Mouse (Mus musculus) lung, postnatal 4 days (tissue): ENCODE data around the gene Poc1b.
"Not testable (repeated sequence)": the region's sequence is repeated elsewhere in the genome, so short reads cannot be mapped to it uniquely, and the experiment has no call there.

ENCODE experiments used
- DNase-seq, 2 experiments: peaks; one replicate each; pipeline ENCODE4 v3.0.0; 2021

The Poc1b gene

GRCm38 (mm10) chr10:99197607-99198305, 90.9 kb downstream of the Poc1b start:
- DNase-seq, result no peak

GRCm38 (mm10) chr10:99198946-99199345, 92.1 kb downstream of the Poc1b start:
- DNase-seq, result no peak

GRCm38 (mm10) chr10:99200944-99201343, 94.1 kb downstream of the Poc1b start:
- no peak for DNase-seq

GRCm38 (mm10) chr10:99201786-99202185, 95.0 kb downstream of the Poc1b start:
- no peak for DNase-seq

- DNase-seq, result no peak
Observed at GRCm38 (mm10) chr10:99202363-99202762, 95.5 kb downstream of the Poc1b start.

- no peak for DNase-seq
Observed at GRCm38 (mm10) chr10:99203163-99203562, 96.3 kb downstream of the Poc1b start.

- DNase-seq, result peak; percentile 56 to 65
Observed at GRCm38 (mm10) chr10:99203577-99204487, 97.0 kb downstream of the Poc1b start.

- DNase-seq, result peak; percentile 47 to 56
Observed at GRCm38 (mm10) chr10:99204553-99204952, 97.7 kb downstream of the Poc1b start.

GRCm38 (mm10) chr10:99207121-99207520, 100.3 kb downstream of the Poc1b start:
- no peak for DNase-seq

- DNase-seq, result no peak
Observed at GRCm38 (mm10) chr10:99209146-99209800, 102.4 kb downstream of the Poc1b start.

- no peak for DNase-seq
Observed at GRCm38 (mm10) chr10:99211021-99211420, 104.2 kb downstream of the Poc1b start.

- no peak for DNase-seq
Observed at GRCm38 (mm10) chr10:99211503-99212265, 104.8 kb downstream of the Poc1b start.

GRCm38 (mm10) chr10:99214421-99215299, 107.8 kb downstream of the Poc1b start:
- DNase-seq, result no peak

GRCm38 (mm10) chr10:99216570-99216969, 109.7 kb downstream of the Poc1b start:
- not testable (repeated sequence) for DNase-seq

- no peak for DNase-seq
Observed at GRCm38 (mm10) chr10:99221540-99221939, 114.7 kb downstream of the Poc1b start.

- DNase-seq, result no peak
Observed at GRCm38 (mm10) chr10:99222726-99223125, 115.9 kb downstream of the Poc1b start.

GRCm38 (mm10) chr10:99224218-99224617, 117.4 kb downstream of the Poc1b start:
- DNase-seq, result peak; percentile 24 to 56

- no peak for DNase-seq
Observed at GRCm38 (mm10) chr10:99226782-99227181, 119.9 kb downstream of the Poc1b start.

GRCm38 (mm10) chr10:99227968-99228864, 121.4 kb downstream of the Poc1b start:
- peak in 1 of 2 experiments; percentile 27 for DNase-seq

GRCm38 (mm10) chr10:99229031-99229684, 122.3 kb downstream of the Poc1b start:
- peak; percentile 52 to 72 for DNase-seq
